Mouse (Mus musculus) testis, postnatal 14 days (tissue): Measurements from ENCODE around the gene Gm19935.

Source experiments
- DNase-seq: peaks from one replicate; pipeline ENCODE4 v3.0.0; 2021; ENCODE audit warnings: low spot score

Gm19935 gene

DNA sequence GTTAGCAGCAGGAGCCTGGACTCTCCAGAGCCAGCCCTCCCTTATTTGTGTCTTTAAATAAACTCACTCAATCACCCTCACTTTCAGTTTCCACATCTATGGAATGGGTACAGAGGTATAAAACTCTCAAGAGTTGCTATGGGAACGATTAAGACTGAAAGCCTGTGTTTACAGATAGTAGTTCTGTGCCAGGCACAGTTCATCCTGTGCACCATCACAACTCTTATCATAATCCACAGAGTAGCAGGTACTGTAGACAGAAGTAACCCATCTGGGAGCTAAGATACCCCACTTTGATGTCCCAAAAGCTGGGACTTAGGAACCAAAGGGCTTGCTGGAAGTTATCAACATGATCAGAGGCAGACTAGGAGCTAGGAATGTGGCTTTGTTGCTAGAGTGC, 12.6 kb upstream of the Gm19935 start:
- no peak for DNase-seq

DNA sequence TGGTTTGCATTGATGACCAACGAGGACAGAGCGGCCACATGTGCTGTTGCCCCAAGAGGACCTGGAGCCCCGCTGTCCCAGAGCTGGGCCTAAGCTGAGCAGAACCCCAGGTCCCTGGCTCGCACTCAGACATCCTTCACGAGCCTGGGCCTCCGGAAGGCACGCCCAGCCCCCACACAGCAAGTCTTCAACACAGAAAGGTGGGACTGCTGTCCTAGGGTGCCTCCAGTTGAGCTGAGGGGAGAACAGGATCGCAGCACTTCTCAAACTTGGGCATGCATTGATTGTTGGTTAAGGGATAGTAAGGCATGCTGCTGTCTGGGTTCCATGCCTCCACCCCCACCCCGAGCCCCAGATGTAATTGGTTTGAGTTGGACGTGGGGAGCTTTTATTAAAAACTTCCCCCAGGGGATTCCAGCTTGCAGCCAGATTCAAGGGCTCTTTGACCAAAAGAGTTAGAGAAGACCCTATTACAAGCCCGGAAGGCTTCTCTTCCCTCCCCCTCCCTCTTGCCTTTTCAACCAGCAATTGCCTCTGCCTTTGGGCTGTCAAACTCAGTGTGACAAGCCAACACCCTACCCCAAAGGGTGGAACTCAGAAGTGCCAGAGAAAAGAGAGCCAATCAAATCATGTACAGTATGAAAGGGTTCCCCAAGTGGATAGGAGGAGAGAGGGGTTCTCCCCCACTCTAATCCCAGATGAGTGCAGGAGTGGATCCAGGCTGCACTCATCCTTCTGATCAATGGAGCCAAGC, 12.0 kb upstream of the Gm19935 start:
- DNase-seq, result no peak

DNA sequence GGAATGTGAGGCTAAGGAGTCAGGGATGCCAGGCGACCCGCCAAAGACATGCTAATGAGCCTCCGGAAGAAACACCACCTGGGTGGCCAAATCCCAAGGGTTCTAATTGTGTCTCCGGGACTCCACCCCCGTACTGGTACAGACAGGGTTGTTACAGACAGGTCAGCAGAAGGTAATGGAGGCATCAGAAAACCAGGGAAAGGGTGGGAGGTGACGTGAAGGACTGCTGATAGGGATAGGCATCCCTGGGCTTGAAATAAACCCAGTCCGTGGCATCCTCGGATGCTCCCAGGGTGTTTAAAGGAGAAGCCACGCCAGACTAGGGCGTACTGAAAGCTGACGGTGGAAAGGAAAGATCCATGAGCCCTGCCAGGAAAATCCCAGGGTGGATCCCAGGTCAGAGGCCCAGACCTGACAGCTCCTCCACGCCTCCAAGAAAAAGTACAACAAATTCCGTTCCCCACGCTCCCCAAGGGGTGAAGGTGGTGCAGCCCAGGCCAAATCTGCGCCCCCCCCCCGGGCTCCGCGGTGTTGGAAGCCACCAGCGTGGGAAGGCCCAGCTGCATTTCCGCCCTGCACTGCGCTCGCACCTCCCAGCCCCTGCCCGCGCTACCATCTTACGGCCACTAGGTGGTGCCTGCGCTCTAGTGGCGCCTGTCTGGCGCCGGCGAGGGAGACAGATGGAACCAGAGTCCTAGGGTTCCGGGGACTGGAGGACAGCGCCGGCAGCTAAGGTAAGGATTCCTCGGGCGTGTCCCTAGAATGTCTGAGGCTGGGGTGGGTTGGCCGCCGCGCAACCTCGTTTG, 11.2 kb upstream of the Gm19935 start, which contains the start of gene Chd9:
Gene Chd9 (plus strand): TSS at position 172 of the 806 bp plus-strand sequence.
- peak; percentile 85 for DNase-seq

GRCm38 (mm10) chr8:90825459-90825871, 8.3 kb upstream of the Gm19935 start:
- no peak for DNase-seq

- no peak for DNase-seq
Observed at GRCm38 (mm10) chr8:90822443-90822842, 5.2 kb upstream of the Gm19935 start.

- DNase-seq, result no peak
Observed at GRCm38 (mm10) chr8:90820321-90820696, 3.1 kb upstream of the Gm19935 start.

GRCm38 (mm10) chr8:90819561-90820320, 2.5 kb upstream of the Gm19935 start:
- no peak for DNase-seq

GRCm38 (mm10) chr8:90816061-90816882, 921 bp downstream of the Gm19935 start:
- DNase-seq, result no peak

GRCm38 (mm10) chr8:90813602-90814320, 3.4 kb downstream of the Gm19935 start:
- DNase-seq, result no peak

DNA sequence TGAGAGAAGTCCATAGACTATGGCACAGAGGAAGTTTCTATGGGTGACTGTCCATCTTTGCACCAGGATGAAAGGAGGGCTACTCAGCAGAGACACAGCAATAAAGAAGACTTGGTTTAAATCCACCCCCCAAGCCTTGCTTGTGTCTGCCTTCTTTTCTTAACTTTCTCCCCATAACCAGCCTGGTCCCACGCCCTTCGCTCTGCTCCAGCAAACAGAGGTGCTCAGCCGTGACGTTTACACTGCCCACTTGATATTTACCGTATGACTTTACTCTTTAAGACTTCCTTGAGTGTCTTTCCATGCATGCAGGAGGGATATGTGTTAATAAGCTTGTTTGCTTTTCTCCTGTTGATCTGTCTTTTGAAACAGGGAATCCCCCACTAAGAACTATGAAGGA, 17.7 kb downstream of the Gm19935 start:
- DNase-seq, result no peak

DNA sequence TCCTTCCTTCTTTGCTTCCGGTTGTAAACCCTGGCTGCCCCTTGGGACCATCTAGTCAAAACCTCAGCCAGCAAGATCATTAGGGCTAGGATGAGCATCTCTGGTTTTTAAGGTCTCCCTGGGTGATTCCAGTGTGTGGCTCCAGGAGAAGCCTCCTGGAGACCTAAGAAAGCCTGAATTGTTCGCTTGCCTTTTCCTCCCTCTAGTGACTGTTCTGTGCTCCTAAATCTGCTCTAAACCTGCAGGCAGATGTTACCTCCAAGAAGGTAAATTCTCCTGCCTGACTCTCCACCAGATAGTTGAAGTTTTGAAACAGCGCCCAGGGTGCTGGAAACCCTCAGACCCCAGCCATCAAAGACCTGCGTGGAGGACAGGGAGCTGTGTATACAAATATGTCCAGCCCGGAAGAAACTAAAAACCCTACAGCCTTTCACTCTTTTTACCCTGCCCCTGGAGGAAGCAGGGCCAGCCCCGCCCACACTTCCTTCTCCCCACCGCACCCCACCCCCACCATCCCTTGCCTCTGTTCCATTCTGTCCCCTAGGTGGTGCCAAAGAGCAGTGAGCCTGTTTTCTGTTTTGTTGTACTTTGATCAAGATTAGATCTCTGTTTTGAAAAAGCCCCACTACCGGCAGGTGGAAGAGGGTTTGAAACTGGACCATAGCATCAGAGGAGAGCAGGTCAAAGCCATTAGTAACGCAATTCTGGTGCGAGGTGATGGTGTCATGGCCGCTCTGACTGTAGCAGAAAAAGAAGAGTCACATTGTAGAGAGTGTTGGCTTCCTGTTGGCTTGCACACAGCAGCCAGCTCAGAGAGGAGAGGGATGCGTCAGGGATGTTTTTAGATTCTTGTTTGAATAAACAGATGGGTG, 22.0 kb downstream of the Gm19935 start:
- peak; percentile 10 for DNase-seq

GRCm38 (mm10) chr8:90793710-90794109, 23.5 kb downstream of the Gm19935 start:
- DNase-seq, result peak; percentile 24

GRCm38 (mm10) chr8:90791616-90792015, 25.6 kb downstream of the Gm19935 start:
- no peak for DNase-seq

GRCm38 (mm10) chr8:90769791-90770190, 47.4 kb downstream of the Gm19935 start:
- DNase-seq, result no peak
